Mouse (Mus musculus): Measurements from ENCODE around the gene Mdc1.

DNA sequence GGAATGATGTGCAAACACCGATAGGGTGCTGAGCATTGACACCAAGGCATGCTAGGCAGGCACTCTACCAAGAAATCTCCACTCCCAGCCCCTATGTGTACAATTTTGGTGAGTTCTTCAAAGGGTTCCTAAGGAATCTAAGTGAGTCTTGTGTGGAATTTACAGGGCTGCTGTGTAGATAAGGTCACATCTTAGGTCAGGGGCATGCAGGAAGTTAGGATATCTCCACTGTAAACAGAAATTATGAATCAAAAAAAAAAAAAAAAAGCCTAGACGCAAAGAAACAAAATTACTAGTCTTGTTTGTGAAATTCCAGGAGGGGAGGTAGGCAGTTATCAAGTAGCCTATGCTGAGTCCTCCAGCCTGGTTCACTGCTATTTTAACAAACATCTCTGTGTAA is 48.5 kb upstream of the Mdc1 start:
- TF ChIP-seq CTCF (IDR thresholded peaks at IDR 0.05; ENCODE audit: low read depth) (no peak), EP300 (IDR thresholded peaks at IDR 0.05; ENCODE audit: low read depth) (no peak)

All from liver, postnatal 0 days (tissue).